Mouse (Mus musculus) myocyte (in vitro differentiated cells): ENCODE data around the gene Vps13d. TPM values are rescaled to one million over a fixed set of nuclear protein-coding genes. Genes with fewer than 3 reads are reported as not detected.

Experiments used
- H3K27me3 ChIP-seq: one replicate; pipeline ENCODE4 v1.6.1; 2011; ENCODE audit not compliant: control insufficient read depth, insufficient read depth, insufficient read length
- H3K36me3 ChIP-seq: one replicate; pipeline ENCODE4 v1.6.1; 2011; ENCODE audit not compliant: control insufficient read depth, insufficient read depth
- H3K4me2 ChIP-seq: one replicate; pipeline ENCODE4 v1.6.1; 2011; ENCODE audit warnings: low read depth, control low read depth
- H3K4me3 ChIP-seq: one replicate; pipeline ENCODE4 v1.5.1; 2011; ENCODE audit warnings: mild to moderate bottlenecking, control low read depth, moderate library complexity
- H3K79me2 ChIP-seq: one replicate; pipeline ENCODE4 v1.6.1; 2011; ENCODE audit not compliant: control insufficient read depth, insufficient read depth
- H3ac ChIP-seq: one replicate; pipeline ENCODE4 v1.6.1; 2011; ENCODE audit not compliant: control insufficient read depth, insufficient read length
- CEBPB ChIP-seq: IDR thresholded peaks from 2 replicates; pipeline ENCODE4 v1.6.1; 2011; ENCODE audit warnings: mild to moderate bottlenecking, moderate library complexity; ENCODE audit not compliant: poor library complexity, insufficient read depth, severe bottlenecking
- E2F4 ChIP-seq: IDR thresholded peaks from one replicate; pipeline ENCODE4 v1.6.1; 2011; ENCODE audit warnings: mild to moderate bottlenecking, control low read depth, moderate library complexity; ENCODE audit not compliant: insufficient read depth
- MAX ChIP-seq: IDR thresholded peaks from one replicate; pipeline ENCODE4 v1.6.1; 2011; ENCODE audit warnings: low read depth, mild to moderate bottlenecking, control low read depth
- MYOD1 ChIP-seq, 3 experiments: IDR thresholded peaks; one replicate each; pipeline ENCODE4 v1.6.1; 2011; ENCODE audit warnings: control low read depth in 2 of 3, low read depth in 2 of 3, mild to moderate bottlenecking in 2 of 3, moderate library complexity in 1 of 3; ENCODE audit not compliant: insufficient read length in 2 of 3, control insufficient read depth in 1 of 3
- MYOG ChIP-seq, 3 experiments: IDR thresholded peaks; one replicate each; pipeline ENCODE4 v1.6.1; 2011; ENCODE audit warnings: control low read depth in 2 of 3, low read depth in 2 of 3, mild to moderate bottlenecking in 2 of 3; ENCODE audit not compliant: insufficient read length in 2 of 3, control insufficient read depth in 1 of 3, insufficient read depth in 1 of 3
- POLR2A ChIP-seq: IDR thresholded peaks from one replicate; pipeline ENCODE4 v1.6.1; 2011; ENCODE audit warnings: low read depth, mild to moderate bottlenecking, control low read depth, moderate library complexity; ENCODE audit not compliant: insufficient read length
- POLR2AphosphoS2 ChIP-seq: IDR thresholded peaks from one replicate; pipeline ENCODE4 v1.6.1; 2011; ENCODE audit warnings: low read depth, control low read depth; ENCODE audit not compliant: insufficient read length
- REST ChIP-seq: IDR thresholded peaks from one replicate; pipeline ENCODE4 v1.6.1; 2011; ENCODE audit warnings: mild to moderate bottlenecking, control low read depth, moderate library complexity; ENCODE audit not compliant: insufficient read depth, insufficient read length
- SRF ChIP-seq: IDR thresholded peaks from one replicate; pipeline ENCODE4 v1.6.1; 2011; ENCODE audit warnings: low read depth; ENCODE audit not compliant: control insufficient read depth, insufficient read length
- TCF12 ChIP-seq: IDR thresholded peaks from one replicate; pipeline ENCODE4 v1.6.1; 2011; ENCODE audit warnings: mild to moderate bottlenecking, control low read depth; ENCODE audit not compliant: poor library complexity, insufficient read depth, severe bottlenecking
- TCF3 ChIP-seq: IDR thresholded peaks from one replicate; pipeline ENCODE4 v1.6.1; 2011; ENCODE audit warnings: low read depth, control low read depth; ENCODE audit not compliant: insufficient read length
- USF1 ChIP-seq: IDR thresholded peaks from one replicate; pipeline ENCODE4 v1.6.1; 2011; ENCODE audit warnings: low read depth, mild to moderate bottlenecking, control low read depth, moderate library complexity
- polyA plus RNA-seq: library from polyadenylated mRNA; unstranded; fragments of >200 nt; fragmentation: generic; extraction: Trizol; gene quantifications from one replicate; pipeline ENCODE4 v1.2.1, GENCODE M21; 2012; ENCODE audit warnings: missing spikeins

Vps13d gene
- polyA plus RNA-seq, 1 experiment, result 20.0 TPM

GRCm38 (mm10) chr4:145025409-145025762, 169.4 kb downstream of the Vps13d start:
- H3K4me2 ChIP-seq, result no peak overlapping the region
- H3K4me3 ChIP-seq, result no peak overlapping the region
- no peak for TF ChIP-seq POLR2A
- TF ChIP-seq E2F4, result no peak
- TF ChIP-seq POLR2AphosphoS2, result no peak
- TF ChIP-seq MAX, result no peak
- TF ChIP-seq MYOG (IDR thresholded peaks at IDR 0.05; ENCODE audit: control insufficient read depth in 1 of 3, insufficient read depth in 1 of 3, insufficient read length in 2 of 3, low read depth in 2 of 3), result no peak
- TF ChIP-seq MYOD1 (IDR thresholded peaks at IDR 0.05; ENCODE audit: control insufficient read depth in 1 of 3, insufficient read length in 2 of 3, low read depth in 2 of 3), result no peak
- no peak for TF ChIP-seq REST
- no peak for TF ChIP-seq SRF
- TF ChIP-seq TCF3, result no peak
- TF ChIP-seq USF1, result no peak
- no peak for TF ChIP-seq CEBPB
- no peak for TF ChIP-seq TCF12
- no peaks in the 10 kb centered on the region for H3K79me2 ChIP-seq
- H3K36me3 ChIP-seq, result no peaks in the 10 kb centered on the region
- no peaks in the 10 kb centered on the region for H3K27me3 ChIP-seq
- H3ac ChIP-seq, result no peak overlapping the region

- Histone ChIP-seq H3ac (no peak overlapping the region), H3K4me2 (no peak overlapping the region), H3K4me3 (no peak overlapping the region)
Measured at GRCm38 (mm10) chr4:145024694-145025408, 170.0 kb downstream of the Vps13d start.

DNA sequence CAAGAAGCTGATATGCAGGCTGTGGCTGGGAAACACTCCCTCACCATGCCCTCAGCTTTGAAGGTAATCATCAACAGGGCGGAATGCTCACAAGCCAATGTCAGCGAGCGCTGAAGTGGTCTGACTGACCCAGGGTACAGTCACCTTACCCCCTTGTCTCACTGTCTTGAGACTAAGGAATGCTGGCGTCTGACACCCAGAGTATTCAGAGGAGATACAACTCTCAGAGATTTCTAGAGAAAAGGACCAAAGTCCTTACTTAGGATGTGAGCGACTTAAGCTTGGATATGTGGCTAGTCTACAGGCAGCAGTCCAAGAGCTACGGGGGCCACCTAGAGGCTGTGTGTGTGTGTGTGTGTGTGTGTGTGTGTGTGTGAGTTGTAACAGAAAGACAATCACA, 170.9 kb downstream of the Vps13d start:
- no peak overlapping the region for H3ac ChIP-seq
- no peak overlapping the region for H3K4me2 ChIP-seq
- no peaks in the 10 kb centered on the region for H3K27me3 ChIP-seq
- H3K4me3 ChIP-seq, result no peak overlapping the region
- TF ChIP-seq TCF3 (no peak), MAX (no peak), TCF12 (no peak), POLR2AphosphoS2 (no peak), USF1 (no peak), MYOD1 (IDR thresholded peaks at IDR 0.05; ENCODE audit: control insufficient read depth in 1 of 3, insufficient read length in 2 of 3, low read depth in 2 of 3) (no peak), POLR2A (no peak), REST (no peak), SRF (no peak)
- H3K79me2 ChIP-seq, result no peaks in the 10 kb centered on the region
- peaks cover 6% of the 10 kb centered on the region for H3K36me3 ChIP-seq

More at GRCm38 (mm10) chr4:145024694-145025408, 170.0 kb downstream of the Vps13d start:
- no peak for TF ChIP-seq TCF12
- no peak for TF ChIP-seq MAX
- TF ChIP-seq MYOD1 (IDR thresholded peaks at IDR 0.05; ENCODE audit: control insufficient read depth in 1 of 3, insufficient read length in 2 of 3, low read depth in 2 of 3), result no peak
- TF ChIP-seq REST, result no peak
- no peak for TF ChIP-seq POLR2AphosphoS2
- no peak for TF ChIP-seq POLR2A
- no peak for TF ChIP-seq MYOG (IDR thresholded peaks at IDR 0.05; ENCODE audit: control insufficient read depth in 1 of 3, insufficient read depth in 1 of 3, insufficient read length in 2 of 3, low read depth in 2 of 3)
- TF ChIP-seq E2F4, result no peak
- TF ChIP-seq USF1, result no peak
- TF ChIP-seq TCF3, result no peak
- no peaks in the 10 kb centered on the region for H3K27me3 ChIP-seq
- H3K36me3 ChIP-seq, result no peaks in the 10 kb centered on the region
- no peaks in the 10 kb centered on the region for H3K79me2 ChIP-seq

GRCm38 (mm10) chr4:145022815-145023214, 172.0 kb downstream of the Vps13d start:
- no peaks in the 10 kb centered on the region for H3K27me3 ChIP-seq
- H3K79me2 ChIP-seq, result no peaks in the 10 kb centered on the region
- H3K4me2 ChIP-seq, result no peak overlapping the region
- no peak overlapping the region for H3ac ChIP-seq
- peaks cover 9% of the 10 kb centered on the region for H3K36me3 ChIP-seq
- no peak for TF ChIP-seq SRF
- no peak for TF ChIP-seq USF1
- no peak for TF ChIP-seq MAX
- no peak for TF ChIP-seq TCF12
- no peak for TF ChIP-seq E2F4
- TF ChIP-seq POLR2A, result no peak
- TF ChIP-seq REST, result no peak
- TF ChIP-seq POLR2AphosphoS2, result no peak
- H3K4me3 ChIP-seq, result no peak overlapping the region

- Histone ChIP-seq H3K79me2 (no peaks in the 10 kb centered on the region), H3K27me3 (no peaks in the 10 kb centered on the region), H3K36me3 (peaks cover 9% of the 10 kb centered on the region), H3ac (no peak overlapping the region), H3K4me3 (no peak overlapping the region), H3K4me2 (no peak overlapping the region)
- no peak for TF ChIP-seq MAX
- TF ChIP-seq POLR2AphosphoS2, result no peak
- TF ChIP-seq E2F4, result no peak
- no peak for TF ChIP-seq USF1
- TF ChIP-seq MYOD1 (IDR thresholded peaks at IDR 0.05; ENCODE audit: control insufficient read depth in 1 of 3, insufficient read length in 2 of 3, low read depth in 2 of 3), result no peak
- TF ChIP-seq SRF, result no peak
- no peak for TF ChIP-seq TCF12
- TF ChIP-seq MYOG (IDR thresholded peaks at IDR 0.05; ENCODE audit: control insufficient read depth in 1 of 3, insufficient read depth in 1 of 3, insufficient read length in 2 of 3, low read depth in 2 of 3), result no peak
Measured at GRCm38 (mm10) chr4:145022211-145022610, 172.6 kb downstream of the Vps13d start.
